Mouse (Mus musculus) limb, embryonic 15.5 days (tissue): Measurements from ENCODE around the gene Ubl7. TPM values are rescaled to one million over a fixed set of nuclear protein-coding genes. Genes with fewer than 3 reads are reported as not detected.

Source experiments
- ATAC-seq: fragments of 200-750 bp; cut with Nextera tagmentation; 2 replicates; pipeline ENCODE4 v1.8.0; 2017; ENCODE audit warnings: low read depth, moderate TSS enrichment; ENCODE audit not compliant: insufficient number of reproducible peaks, low FRiP score, low TSS enrichment
- H3K27ac ChIP-seq: fragments of 300-500 bp; sonication (generic); 2 replicates; pipeline ENCODE4 v1.5.1; 2015; ENCODE audit warnings: moderate library complexity, mild to moderate bottlenecking, inconsistent platforms
- H3K27me3 ChIP-seq: fragments of 300-500 bp; sonication (generic); 2 replicates; pipeline ENCODE4 v1.6.1; 2015; ENCODE audit warnings: inconsistent platforms
- H3K36me3 ChIP-seq: fragments of 300-500 bp; sonication (generic); 2 replicates; pipeline ENCODE4 v1.6.1; 2015; ENCODE audit warnings: inconsistent platforms
- H3K4me1 ChIP-seq: fragments of 300-500 bp; sonication (generic); 2 replicates; pipeline ENCODE4 v1.6.1; 2015; ENCODE audit warnings: inconsistent platforms
- H3K4me2 ChIP-seq: fragments of 300-500 bp; sonication (generic); 2 replicates; pipeline ENCODE4 v1.6.1; 2015; ENCODE audit warnings: mild to moderate bottlenecking, inconsistent platforms
- H3K4me3 ChIP-seq: fragments of 300-500 bp; sonication (generic); 2 replicates; pipeline ENCODE4 v1.5.1; 2015; ENCODE audit warnings: mild to moderate bottlenecking, inconsistent platforms
- H3K9ac ChIP-seq: fragments of 300-500 bp; sonication (generic); 2 replicates; pipeline ENCODE4 v1.6.1; 2015; ENCODE audit warnings: inconsistent platforms
- H3K9me3 ChIP-seq: fragments of 300-500 bp; sonication (generic); 2 replicates; pipeline ENCODE4 v1.6.1; 2016; ENCODE audit warnings: inconsistent platforms
- WGBS: fragments of 180-500 bp; shearing (Covaris S2); methylation state at CpG from one replicate; pipeline ENCODE4 v1.1.7; 2015; 5-methylcytosine and 5-hydroxymethylcytosine counted together
- polyA plus RNA-seq: library from polyadenylated mRNA; unstranded; fragments of >200 nt; fragmentation: Nextera tagmentation; extraction: Ambion mirVana; gene quantifications from 2 replicates; pipeline ENCODE4 v1.2.1, GENCODE M21; 2015

The Ubl7 gene
- polyA plus RNA-seq, 1 experiment from 2014 or later, result 107 TPM

- Histone ChIP-seq H3K27me3 (no peaks in the 10 kb centered on the region), H3K36me3 (no peaks in the 10 kb centered on the region), H3K9ac (no peak overlapping the region), H3K4me3 (no peak overlapping the region), H3K4me1 (peaks cover 23% of the 10 kb centered on the region), H3K9me3 (no peaks in the 10 kb centered on the region), H3K27ac (no peak overlapping the region), H3K4me2 (no peak overlapping the region)
- WGBS, result 80% methylated on average over 6 of the region's 6 CpGs
- no peak for ATAC-seq
Observed at GRCm38 (mm10) chr9:57973440-57974066, 62.8 kb downstream of the Ubl7 start.

- WGBS, result 22% methylated on average over 5 of the region's 5 CpGs
- no peak for ATAC-seq
Observed at GRCm38 (mm10) chr9:57974221-57974620, 63.4 kb downstream of the Ubl7 start.

GRCm38 (mm10) chr9:57975200-57975821 is 64.5 kb downstream of the Ubl7 start:
- no peaks in the 10 kb centered on the region for H3K27me3 ChIP-seq
- H3K4me1 ChIP-seq, result peaks cover 20% of the 10 kb centered on the region
- 76% methylated on average over 5 of the region's 5 CpGs for WGBS
- no peaks in the 10 kb centered on the region for H3K36me3 ChIP-seq
- no peak overlapping the region for H3K27ac ChIP-seq
- no peak overlapping the region for H3K9ac ChIP-seq
- H3K4me2 ChIP-seq, result no peak overlapping the region
- no peak for ATAC-seq
- H3K9me3 ChIP-seq, result no peaks in the 10 kb centered on the region
- no peak overlapping the region for H3K4me3 ChIP-seq

More at GRCm38 (mm10) chr9:57974221-57974620, 63.4 kb downstream of the Ubl7 start:
- no peak overlapping the region for H3K4me3 ChIP-seq
- no peaks in the 10 kb centered on the region for H3K9me3 ChIP-seq
- no peak overlapping the region for H3K9ac ChIP-seq
- H3K4me2 ChIP-seq, result no peak overlapping the region
- H3K36me3 ChIP-seq, result no peaks in the 10 kb centered on the region
- no peaks in the 10 kb centered on the region for H3K27me3 ChIP-seq
- H3K4me1 ChIP-seq, result peaks cover 23% of the 10 kb centered on the region
- no peak overlapping the region for H3K27ac ChIP-seq

GRCm38 (mm10) chr9:57978025-57978424 is 67.2 kb downstream of the Ubl7 start:
- Histone ChIP-seq H3K9ac (no peak overlapping the region), H3K27me3 (no peaks in the 10 kb centered on the region), H3K4me1 (peaks cover 6% of the 10 kb centered on the region), H3K4me3 (no peak overlapping the region), H3K4me2 (no peak overlapping the region), H3K27ac (no peak overlapping the region), H3K36me3 (no peaks in the 10 kb centered on the region), H3K9me3 (no peaks in the 10 kb centered on the region)
- ATAC-seq, result no peak
- 84% methylated on average over 6 of the region's 6 CpGs for WGBS

- Histone ChIP-seq H3K36me3 (no peaks in the 10 kb centered on the region), H3K27me3 (no peaks in the 10 kb centered on the region), H3K4me2 (no peak overlapping the region), H3K27ac (no peak overlapping the region), H3K4me3 (no peak overlapping the region), H3K9ac (no peak overlapping the region), H3K9me3 (no peaks in the 10 kb centered on the region), H3K4me1 (no peaks in the 10 kb centered on the region)
- WGBS, result 41% methylated on average over 3 of the region's 3 CpGs
- ATAC-seq, result no peak
Observed at GRCm38 (mm10) chr9:57978858-57979257, 68.1 kb downstream of the Ubl7 start.

Other genes with a start within 250 kb of the Ubl7 start
- gene Cyp1a2, start 227.3 kb upstream of the Ubl7 start, polyA plus RNA-seq, result not detected in 2 replicates
- gene Cyp1a1, start 223.1 kb upstream of the Ubl7 start, polyA plus RNA-seq, result 0.08 TPM in 1 of 2 replicates, not detected in the other
- 32.9 and 33.9 TPM in 2 replicates for gene Edc3, start 202.4 kb upstream of the Ubl7 start, polyA plus RNA-seq
- 64.7 and 80.3 TPM in 2 replicates for gene Clk3, start 145.1 kb upstream of the Ubl7 start, polyA plus RNA-seq
- 3.6 and 3.8 TPM in 2 replicates for gene Arid3b, start 74.2 kb upstream of the Ubl7 start, polyA plus RNA-seq
- 0.44 and 0.77 TPM in 2 replicates for gene Sema7a, start 29.1 kb downstream of the Ubl7 start, polyA plus RNA-seq
- 10.9 and 12.0 TPM in 2 replicates for gene Cyp11a1, start 95.4 kb downstream of the Ubl7 start, polyA plus RNA-seq
- gene Stra6, start 152.8 kb downstream of the Ubl7 start, polyA plus RNA-seq, result 8.4 and 8.8 TPM in 2 replicates
- gene Ccdc33, start 207.8 kb downstream of the Ubl7 start, polyA plus RNA-seq, result not detected in 2 replicates